Mouse (Mus musculus) liver, postnatal 0 days (tissue): ENCODE measurements around the gene Teddm1b. TPM values are rescaled to one million over a fixed set of nuclear protein-coding genes. Genes with fewer than 3 reads are reported as not detected.
A peak's percentile ranks its signal among the peaks of the same experiment; 100 is the strongest.

Experiments used
- ATAC-seq: fragments of 200-750 bp; cut with Nextera tagmentation; 2 replicates; pipeline ENCODE4 v1.8.0; 2017; ENCODE audit warnings: mild to moderate bottlenecking, moderate library complexity
- DNase-seq: peaks from one replicate; pipeline ENCODE4 v3.0.0-alpha.2; 2016
- H3K27ac ChIP-seq: fragments of 300-500 bp; sonication (generic); 2 replicates; pipeline ENCODE4 v1.5.1; 2014; ENCODE audit warnings: antibody characterized with exemption, moderate library complexity, mild to moderate bottlenecking, low read depth
- H3K27me3 ChIP-seq: fragments of 300-500 bp; sonication (generic); 2 replicates; pipeline ENCODE4 v1.6.1; 2014; ENCODE audit warnings: low read length, control low read depth, mixed read lengths; ENCODE audit not compliant: insufficient read depth
- H3K36me3 ChIP-seq: fragments of 300-500 bp; sonication (generic); replicated peaks from 2 replicates; pipeline ENCODE4 v1.6.1; 2014; ENCODE audit warnings: mild to moderate bottlenecking, control low read depth, low read length, moderate library complexity, mixed read lengths; ENCODE audit not compliant: insufficient read depth
- H3K4me1 ChIP-seq: fragments of 300-500 bp; sonication (generic); 2 replicates; pipeline ENCODE4 v1.6.1; 2014; ENCODE audit warnings: antibody characterized with exemption, mild to moderate bottlenecking, control low read depth; ENCODE audit not compliant: insufficient read depth
- H3K4me2 ChIP-seq: fragments of 300-500 bp; sonication (generic); 2 replicates; pipeline ENCODE4 v1.6.1; 2014; ENCODE audit warnings: low read depth, mild to moderate bottlenecking, low read length, moderate library complexity, mixed read lengths
- H3K4me3 ChIP-seq: fragments of 300-500 bp; sonication (generic); 2 replicates; pipeline ENCODE4 v1.5.1; 2014; ENCODE audit warnings: low read depth, low read length
- H3K9ac ChIP-seq: fragments of 300-500 bp; sonication (generic); replicated peaks from 2 replicates; pipeline ENCODE4 v1.6.1; 2014; ENCODE audit warnings: mild to moderate bottlenecking, moderate library complexity
- H3K9me3 ChIP-seq: fragments of 300-500 bp; sonication (generic); 2 replicates; pipeline ENCODE4 v1.6.1; 2016; ENCODE audit warnings: mild to moderate bottlenecking, control low read depth, low read length, mixed read lengths
- CTCF ChIP-seq: sonication (generic); IDR thresholded peaks from 2 replicates; pipeline ENCODE4 v1.5.1; 2016; ENCODE audit warnings: antibody characterized with exemption, low read depth
- EP300 ChIP-seq: IDR thresholded peaks from 2 replicates; pipeline ENCODE4 v1.6.1; 2016; ENCODE audit warnings: antibody characterized with exemption, low read depth, mild to moderate bottlenecking
- WGBS: fragments of 180-500 bp; shearing (Covaris S2); extraction: QIAGEN DNeasy Blood & Tissue Kit; methylation state at CpG from one replicate; pipeline ENCODE4 v1.1.7; 2014; ENCODE audit not compliant: insufficient replicate concordance; 5-methylcytosine and 5-hydroxymethylcytosine counted together
- polyA plus RNA-seq: library from polyadenylated mRNA; unstranded; fragments of >200 nt; fragmentation: Nextera tagmentation; extraction: Ambion mirVana; gene quantifications from 2 replicates; pipeline ENCODE4 v1.2.1, GENCODE M21; 2015

Gene Teddm1b
- polyA plus RNA-seq, 1 experiment from 2014 or later = 0.05 TPM

- no peaks in the 10 kb centered on the region for H3K9me3 ChIP-seq
- peak overlapping the region; percentile 91 for H3K4me3 ChIP-seq
- under 1% methylated on average over 34 of the region's 36 CpGs for WGBS
- peaks cover 27% of the 10 kb centered on the region for H3K36me3 ChIP-seq
- H3K27ac ChIP-seq = peak overlapping the region; percentile 98
- peak overlapping the region; percentile 96 for H3K9ac ChIP-seq
- TF ChIP-seq EP300 (no peak), CTCF (no peak)
- DNase-seq = no peak
- peak; percentile 22 for ATAC-seq
- no peaks in the 10 kb centered on the region for H3K27me3 ChIP-seq
- H3K4me1 ChIP-seq = peaks cover 18% of the 10 kb centered on the region
- peak overlapping the region; percentile 66 for H3K4me2 ChIP-seq
These were observed 26.2 kb downstream of the Teddm1b start for GRCm38 (mm10) chr1:153900381-153900780.

DNA sequence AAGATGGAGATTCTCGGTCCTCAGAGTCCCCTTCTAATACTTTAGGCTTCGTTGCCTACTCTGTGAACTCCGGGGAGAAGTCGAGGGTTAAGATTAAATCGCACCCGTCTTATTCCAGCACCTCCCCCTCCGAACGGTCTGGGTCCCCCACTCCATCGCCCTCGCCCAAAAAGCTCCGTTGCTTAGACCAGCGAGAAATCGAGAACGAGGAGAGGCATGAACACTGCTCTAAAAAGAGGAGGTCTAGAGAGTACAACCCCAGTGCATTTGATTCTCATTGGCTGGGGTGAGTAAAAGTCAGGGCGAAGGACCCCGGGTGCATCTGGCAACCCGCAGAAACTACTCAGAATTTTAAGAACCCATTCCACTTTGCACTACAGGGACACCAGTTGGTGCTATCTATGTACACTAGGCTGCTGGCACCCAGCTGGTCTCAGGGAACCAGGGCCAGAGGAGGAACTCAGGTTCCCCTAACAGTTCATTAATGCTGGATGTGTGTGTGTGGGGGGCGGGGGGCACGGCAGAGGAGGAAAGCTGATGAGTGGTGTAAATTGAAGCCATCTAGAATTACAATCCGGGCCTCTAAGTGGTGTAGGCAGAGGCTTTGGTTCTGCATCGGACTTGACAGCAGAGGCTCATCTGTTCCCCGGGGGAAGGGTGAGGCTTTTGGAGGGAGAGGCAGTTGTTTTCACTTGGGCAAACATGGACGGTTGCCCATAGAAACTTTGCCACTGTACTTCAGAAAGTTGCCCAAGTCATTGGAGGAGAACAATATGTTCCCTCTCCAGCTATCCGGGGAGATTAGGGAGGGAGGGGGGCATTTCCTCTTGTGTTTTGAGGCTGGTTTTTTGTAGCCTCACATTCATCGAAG, 26.9 kb downstream of the Teddm1b start:
- H3K4me2 ChIP-seq = peak overlapping the region; percentile 66
- H3K36me3 ChIP-seq = peaks cover 34% of the 10 kb centered on the region
- peak overlapping the region; percentile 98 for H3K27ac ChIP-seq
- no peaks in the 10 kb centered on the region for H3K9me3 ChIP-seq
- peak overlapping the region; percentile 91 for H3K4me3 ChIP-seq
- H3K9ac ChIP-seq = peak overlapping the region; percentile 96
- peak; percentile 58 for DNase-seq
- ATAC-seq = no peak
- WGBS = 1% methylated on average over 25 of the region's 25 CpGs
- H3K27me3 ChIP-seq = no peaks in the 10 kb centered on the region
- TF ChIP-seq EP300 (peak; percentile 80), CTCF (no peak)
- H3K4me1 ChIP-seq = peaks cover 18% of the 10 kb centered on the region

DNA sequence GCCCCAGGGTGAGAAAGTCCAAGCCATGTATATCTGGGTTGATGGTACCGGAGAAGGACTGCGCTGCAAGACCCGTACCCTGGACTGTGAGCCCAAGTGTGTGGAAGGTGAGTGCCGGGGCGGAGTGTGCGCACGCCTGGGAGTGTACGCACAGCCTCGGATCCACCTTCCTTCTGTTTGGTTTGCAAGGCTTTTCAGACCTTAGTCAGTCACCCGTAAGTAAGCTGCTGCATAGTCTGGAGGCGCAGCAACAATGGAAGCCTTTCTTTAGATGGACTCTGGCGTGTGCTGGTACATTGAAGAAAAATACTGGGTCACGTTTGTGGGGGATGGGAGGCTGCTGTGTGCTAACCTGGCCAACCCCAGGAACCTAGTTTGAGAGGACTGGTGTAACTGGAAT, 28.9 kb downstream of the Teddm1b start:
- Histone ChIP-seq H3K27me3 (no peaks in the 10 kb centered on the region), H3K36me3 (peaks cover 54% of the 10 kb centered on the region), H3K4me1 (peaks cover 16% of the 10 kb centered on the region), H3K4me2 (peak overlapping the region; percentile 66; the same call in 1 of the 2 replicates), H3K9ac (no peak overlapping the region), H3K9me3 (no peaks in the 10 kb centered on the region), H3K27ac (no peak overlapping the region), H3K4me3 (peak overlapping the region; percentile 2; the same call in 1 of the 2 replicates)
- TF ChIP-seq EP300 = no peak
- no peak for TF ChIP-seq CTCF
- DNase-seq (no peak), ATAC-seq (no peak)
- WGBS = 83% methylated on average over 13 of the region's 13 CpGs

DNA sequence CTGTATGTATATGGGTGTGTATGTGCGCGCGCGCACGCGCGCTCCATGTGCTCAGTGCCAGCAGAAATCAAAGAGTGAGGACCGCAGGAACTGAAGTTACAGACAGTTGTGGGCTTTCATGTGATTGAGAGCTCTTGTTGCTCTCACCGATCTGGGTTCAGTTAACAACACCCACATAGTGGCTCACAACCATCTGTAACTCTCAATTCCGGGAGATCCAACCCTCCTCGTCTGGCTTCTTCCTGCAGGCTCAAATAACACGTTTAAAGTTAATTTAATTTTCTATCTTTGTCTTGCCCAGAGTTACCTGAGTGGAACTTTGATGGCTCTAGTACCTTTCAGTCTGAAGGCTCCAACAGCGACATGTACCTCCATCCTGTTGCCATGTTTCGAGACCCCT, 30.1 kb downstream of the Teddm1b start:
- H3K9ac ChIP-seq = no peak overlapping the region
- no peaks in the 10 kb centered on the region for H3K27me3 ChIP-seq
- ATAC-seq = no peak
- peaks cover 17% of the 10 kb centered on the region for H3K4me1 ChIP-seq
- no peak overlapping the region for H3K4me2 ChIP-seq
- no peak overlapping the region for H3K27ac ChIP-seq
- no peak overlapping the region for H3K4me3 ChIP-seq
- 97% methylated on average over 14 of the region's 14 CpGs for WGBS
- peaks cover 66% of the 10 kb centered on the region for H3K36me3 ChIP-seq
- TF ChIP-seq CTCF (no peak), EP300 (no peak)
- no peaks in the 10 kb centered on the region for H3K9me3 ChIP-seq
- DNase-seq = no peak

GRCm38 (mm10) chr1:153905884-153906283, 31.7 kb downstream of the Teddm1b start:
- Histone ChIP-seq H3K4me1 (peaks cover 27% of the 10 kb centered on the region), H3K4me2 (no peak overlapping the region), H3K36me3 (peaks cover 79% of the 10 kb centered on the region), H3K9ac (no peak overlapping the region), H3K4me3 (no peak overlapping the region), H3K9me3 (no peaks in the 10 kb centered on the region), H3K27me3 (no peaks in the 10 kb centered on the region), H3K27ac (no peak overlapping the region)
- ATAC-seq (no peak), DNase-seq (no peak)
- TF ChIP-seq CTCF (no peak), EP300 (no peak)
- 91% methylated on average over 3 of the region's 3 CpGs for WGBS

DNA sequence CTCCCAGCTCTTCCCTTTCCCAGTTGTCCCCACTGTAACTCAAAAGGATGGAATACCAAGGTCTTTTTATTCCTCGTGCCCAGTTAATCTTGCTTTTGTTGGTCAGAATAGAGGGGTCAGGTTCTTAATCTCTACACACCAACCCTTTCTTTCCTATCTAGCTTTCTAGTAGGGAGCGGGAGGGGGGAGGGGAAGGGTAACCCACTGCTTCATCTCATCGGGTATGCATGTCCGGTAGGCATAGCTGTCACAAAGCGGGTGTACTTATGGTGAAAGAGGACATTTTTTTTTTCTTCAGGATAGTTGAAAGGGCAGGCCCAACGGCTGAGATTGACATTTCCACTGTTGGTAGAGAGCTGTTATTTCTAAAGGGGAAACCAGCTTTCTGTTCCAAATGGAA, 34.1 kb downstream of the Teddm1b start:
- Histone ChIP-seq H3K4me1 (peaks cover 21% of the 10 kb centered on the region), H3K27ac (0 out of 2 replicates have a peak overlapping the region, but pooled peaks have one; percentile 52), H3K36me3 (peaks cover 72% of the 10 kb centered on the region), H3K9ac (no peak overlapping the region), H3K9me3 (no peaks in the 10 kb centered on the region), H3K4me2 (no peak overlapping the region), H3K4me3 (no peak overlapping the region), H3K27me3 (no peaks in the 10 kb centered on the region)
- no peak for ATAC-seq
- no peak for DNase-seq
- 67% methylated on average over 6 of the region's 6 CpGs for whole genome bisulfite sequencing
- TF ChIP-seq CTCF = no peak
- no peak for TF ChIP-seq EP300
